ENCODE assay signal across 13 mouse cellular contexts in the genomic region with DNA sequence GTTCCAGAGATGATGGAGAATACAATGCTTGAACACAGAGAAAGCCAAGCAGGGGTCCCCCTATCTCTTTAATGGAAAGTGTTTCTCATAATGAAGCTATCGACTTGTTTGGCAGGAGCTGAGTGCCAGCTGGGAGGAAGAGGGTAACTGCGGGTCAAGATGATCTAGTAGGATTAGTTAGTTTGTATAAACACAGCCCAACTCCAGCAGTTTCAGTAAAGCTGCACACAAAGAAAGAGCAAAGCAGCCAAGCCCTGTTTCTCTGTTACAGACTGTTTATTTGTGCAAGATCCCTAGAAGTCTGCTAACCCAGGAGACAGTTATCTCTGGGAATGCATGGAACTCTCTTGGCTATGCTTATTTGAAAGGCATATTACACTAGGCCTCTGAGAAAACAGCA.
DNase-seq lines count a peak whose midpoint lies in the region; ATAC-seq and TF ChIP-seq lines count a peak whose summit lies in the region.
"Had no signal": no experiment of that assay in that cellular context is flagged by ENCODE, and none has a peak within 500 bp of the region (broad histone marks: within the 10 kb centered on the region; RNA-seq: fewer than 3 reads in every experiment).

No protein-coding gene starts in this region.

- H3K36me3 ChIP-seq in hindbrain, embryonic 14.5 days (replicated peaks; ENCODE audit: control insufficient read depth, insufficient read depth) = no peaks in the 10 kb centered on the region
- no peaks in the 10 kb centered on the region for H3K36me3 ChIP-seq in hindbrain, embryonic 10.5 days
- H3K36me3 ChIP-seq in midbrain, embryonic 12.5 days = no peaks in the 10 kb centered on the region
- no peaks in the 10 kb centered on the region for H3K36me3 ChIP-seq in midbrain, postnatal 0 days (ENCODE audit: insufficient read depth, low read length)
- no peaks in the 10 kb centered on the region for H3K36me3 ChIP-seq in embryonic facial prominence, embryonic 10.5 days (replicated peaks)
- no peaks in the 10 kb centered on the region for H3K36me3 ChIP-seq in stomach, embryonic 15.5 days

- TF ChIP-seq CTCF in midbrain, postnatal 0 days (IDR thresholded peaks at IDR 0.05) = no peak

- no peaks in the 10 kb centered on the region for H3K4me1 ChIP-seq in hindbrain, embryonic 14.5 days (replicated peaks; ENCODE audit: control insufficient read depth, insufficient read depth, low read length)
- H3K4me1 ChIP-seq in hindbrain, embryonic 10.5 days (replicated peaks) = peaks cover 7% of the 10 kb centered on the region; the same call in 1 of the 2 replicates
- H3K4me1 ChIP-seq in midbrain, embryonic 12.5 days = no peaks in the 10 kb centered on the region
- H3K4me1 ChIP-seq in midbrain, postnatal 0 days (ENCODE audit: insufficient read depth, low read length) = no peaks in the 10 kb centered on the region
- peaks cover 14% of the 10 kb centered on the region for H3K4me1 ChIP-seq in embryonic facial prominence, embryonic 10.5 days
- 0 out of 2 replicates have a peak, but pooled peaks cover 5% of the 10 kb centered on the region for H3K4me1 ChIP-seq in stomach, embryonic 15.5 days

- peak; percentile 26 for DNase-seq in hindbrain, embryonic 14.5 days (ENCODE audit: low spot score)
- DNase-seq in hindbrain, embryonic 10.5 days (ENCODE audit: low spot score) = no peak
- no peak for DNase-seq in midbrain, postnatal 0 days (ENCODE audit: low spot score)
- DNase-seq in embryonic facial prominence, embryonic 10.5 days (ENCODE audit: low spot score) = peak; percentile 23
- DNase-seq in frontal cortex, adult 2 months (ENCODE audit: extremely low spot score in 1 of 2, low spot score in 1 of 2) = no peak
- DNase-seq in thymus, postnatal 0 days (ENCODE audit: low spot score) = no peak
- DNase-seq: cerebellum, adult 9-10 months; kidney, adult 18-20 months; liver; thymus, postnatal 14 days had no signal

- H3K9ac ChIP-seq in hindbrain, embryonic 14.5 days = no peak overlapping the region
- H3K9ac ChIP-seq in midbrain, embryonic 12.5 days (replicated peaks) = no peak overlapping the region
- H3K9ac ChIP-seq in midbrain, postnatal 0 days (replicated peaks; ENCODE audit: low read length, poor library complexity, severe bottlenecking) = no peak overlapping the region
- no peak overlapping the region for H3K9ac ChIP-seq in stomach, embryonic 15.5 days

- no peak for ATAC-seq in hindbrain, embryonic 14.5 days (ENCODE audit: low FRiP score)
- ATAC-seq in midbrain, embryonic 12.5 days (ENCODE audit: low FRiP score, low read depth) = no peak
- no peak for ATAC-seq in midbrain, postnatal 0 days (ENCODE audit: low FRiP score)
- ATAC-seq in stomach, embryonic 15.5 days (ENCODE audit: insufficient read depth, low FRiP score, low read depth) = peak; percentile 58; the same call in 1 of the 2 replicates
- ATAC-seq: activated CD4-positive, CD25-positive, alpha-beta regulatory T cell, adult 4 months had no signal

- H3K4me2 ChIP-seq in hindbrain, embryonic 14.5 days (replicated peaks) = no peak overlapping the region
- H3K4me2 ChIP-seq in midbrain, embryonic 12.5 days (replicated peaks) = no peak overlapping the region
- H3K4me2 ChIP-seq in midbrain, postnatal 0 days (ENCODE audit: low read depth, low read length, poor library complexity, severe bottlenecking) = no peak overlapping the region
- no peak overlapping the region for H3K4me2 ChIP-seq in stomach, embryonic 15.5 days

- no peak overlapping the region for H3K4me3 ChIP-seq in hindbrain, embryonic 14.5 days (replicated peaks; ENCODE audit: low read length)
- no peak overlapping the region for H3K4me3 ChIP-seq in hindbrain, embryonic 10.5 days
- H3K4me3 ChIP-seq in midbrain, embryonic 12.5 days = no peak overlapping the region
- H3K4me3 ChIP-seq in midbrain, postnatal 0 days (ENCODE audit: low read depth, low read length) = no peak overlapping the region
- H3K4me3 ChIP-seq in embryonic facial prominence, embryonic 10.5 days = no peak overlapping the region
- H3K4me3 ChIP-seq in stomach, embryonic 15.5 days (replicated peaks) = no peak overlapping the region

- WGBS in hindbrain, embryonic 14.5 days = 30% methylated on average over 2 of the region's 2 CpGs
- WGBS in hindbrain, embryonic 10.5 days = 22% methylated on average over 2 of the region's 2 CpGs
- whole genome bisulfite sequencing in midbrain, embryonic 12.5 days = 8% methylated on average over 2 of the region's 2 CpGs
- WGBS in midbrain, postnatal 0 days = 5% methylated on average over 2 of the region's 2 CpGs
- 27% methylated on average over 2 of the region's 2 CpGs for WGBS in embryonic facial prominence, embryonic 10.5 days
- 6% methylated on average over 2 of the region's 2 CpGs for WGBS in stomach, embryonic 15.5 days

- no peaks in the 10 kb centered on the region for H3K9me3 ChIP-seq in hindbrain, embryonic 14.5 days (ENCODE audit: control insufficient read depth, low read length)
- no peaks in the 10 kb centered on the region for H3K9me3 ChIP-seq in hindbrain, embryonic 10.5 days
- H3K9me3 ChIP-seq in midbrain, embryonic 12.5 days = no peaks in the 10 kb centered on the region
- H3K9me3 ChIP-seq in midbrain, postnatal 0 days (ENCODE audit: low read length) = no peaks in the 10 kb centered on the region
- no peaks in the 10 kb centered on the region for H3K9me3 ChIP-seq in embryonic facial prominence, embryonic 10.5 days
- no peaks in the 10 kb centered on the region for H3K9me3 ChIP-seq in stomach, embryonic 15.5 days

- H3K27ac ChIP-seq in hindbrain, embryonic 14.5 days = no peak overlapping the region
- H3K27ac ChIP-seq in hindbrain, embryonic 10.5 days = no peak overlapping the region
- H3K27ac ChIP-seq in midbrain, embryonic 12.5 days (replicated peaks) = 0 out of 2 replicates have a peak overlapping the region, but pooled peaks have one; percentile 7
- no peak overlapping the region for H3K27ac ChIP-seq in midbrain, postnatal 0 days (ENCODE audit: low read depth, low read length)
- peak overlapping the region; percentile 20; the same call in 1 of the 2 replicates for H3K27ac ChIP-seq in embryonic facial prominence, embryonic 10.5 days (replicated peaks)
- H3K27ac ChIP-seq in stomach, embryonic 15.5 days = peak overlapping the region; percentile 57

- H3K27me3 ChIP-seq in hindbrain, embryonic 14.5 days (ENCODE audit: control insufficient read depth, insufficient read depth, low read length) = no peaks in the 10 kb centered on the region
- H3K27me3 ChIP-seq in hindbrain, embryonic 10.5 days (ENCODE audit: insufficient read depth, poor library complexity, severe bottlenecking) = no peaks in the 10 kb centered on the region
- H3K27me3 ChIP-seq in midbrain, embryonic 12.5 days = no peaks in the 10 kb centered on the region
- no peaks in the 10 kb centered on the region for H3K27me3 ChIP-seq in midbrain, postnatal 0 days (ENCODE audit: insufficient read depth, low read length)
- no peaks in the 10 kb centered on the region for H3K27me3 ChIP-seq in embryonic facial prominence, embryonic 10.5 days (replicated peaks; ENCODE audit: low read depth, poor library complexity, severe bottlenecking)
- H3K27me3 ChIP-seq in stomach, embryonic 15.5 days (replicated peaks) = no peaks in the 10 kb centered on the region

Comparison
In these comparisons a context has a peak if more than half of its experiments do, and no peak if none do; other contexts are left out.
1. DNase-seq: peak in hindbrain, embryonic 14.5 days (single experiment) and embryonic facial prominence, embryonic 10.5 days (single experiment); none in hindbrain, embryonic 10.5 days (single experiment), midbrain, postnatal 0 days (single experiment), frontal cortex, adult 2 months (0 of 2) and thymus, postnatal 0 days (single experiment).
2. H3K27ac ChIP-seq: peak in midbrain, embryonic 12.5 days (single experiment), embryonic facial prominence, embryonic 10.5 days (single experiment) and stomach, embryonic 15.5 days (single experiment); none in hindbrain, embryonic 14.5 days (single experiment), hindbrain, embryonic 10.5 days (single experiment) and midbrain, postnatal 0 days (single experiment).